Mouse (Mus musculus): ENCODE results near the gene Uts2. TPM values are rescaled to one million over a fixed set of nuclear protein-coding genes. Genes with fewer than 3 reads are reported as not detected.

Uts2 gene
- polyA plus RNA-seq, 1 experiment from 2014 or later: not detected

DNA sequence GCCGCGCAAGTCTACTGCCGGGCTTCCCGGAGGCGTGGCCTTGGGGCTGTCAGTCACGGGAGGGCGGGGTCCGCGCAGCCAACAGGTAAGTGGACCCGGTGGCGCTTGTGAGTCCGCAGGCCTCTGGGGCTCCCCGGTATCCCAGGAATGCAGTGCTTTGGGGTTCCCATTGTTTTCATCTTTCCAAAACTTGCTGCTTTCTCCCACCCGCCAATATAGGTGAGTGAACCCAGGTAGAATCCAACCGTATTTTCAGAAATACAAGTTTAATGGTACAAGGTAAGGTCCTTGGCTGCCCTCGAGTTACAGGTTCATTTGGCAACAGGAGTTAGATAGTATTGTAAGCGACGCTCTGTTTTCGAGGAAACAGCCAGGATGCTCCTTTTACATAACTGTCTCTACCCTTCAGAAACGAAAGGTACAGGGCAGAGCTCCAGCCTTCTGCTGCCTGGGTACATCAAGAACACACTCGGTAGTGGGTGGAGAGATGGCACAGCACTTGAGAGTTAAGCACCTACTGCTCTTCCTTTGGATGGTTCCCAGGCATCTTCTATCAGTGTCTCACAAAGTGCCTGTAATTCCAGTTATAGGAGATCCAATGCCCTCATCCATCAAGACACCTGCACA is 48.2 kb downstream of the Uts2 start:
- TF ChIP-seq EP300 (IDR thresholded peaks at IDR 0.05; ENCODE audit: low read depth) (no peak), CTCF (IDR thresholded peaks at IDR 0.05; ENCODE audit: low read depth) (no peak)
- H3K27ac ChIP-seq (ENCODE audit: low read depth): peak overlapping the region; percentile 53; the same call in 1 of the 2 replicates
- ATAC-seq (peak; percentile 3; the same call in 1 of the 2 replicates), DNase-seq (no peak)
- H3K27me3 ChIP-seq (ENCODE audit: insufficient read depth, low read length): no peaks in the 10 kb centered on the region
- peak overlapping the region; percentile 99 for H3K4me2 ChIP-seq (ENCODE audit: low read depth, low read length)
- H3K9ac ChIP-seq (replicated peaks): peak overlapping the region; percentile 74
- no peaks in the 10 kb centered on the region for H3K9me3 ChIP-seq (ENCODE audit: low read length)
- WGBS (ENCODE audit: insufficient replicate concordance): 5% methylated on average over 20 of the region's 21 CpGs
- peak overlapping the region; percentile 63 for H3K4me3 ChIP-seq (ENCODE audit: low read depth, low read length)
- peaks cover 19% of the 10 kb centered on the region for H3K4me1 ChIP-seq (ENCODE audit: insufficient read depth)
- peaks cover 17% of the 10 kb centered on the region for H3K36me3 ChIP-seq (replicated peaks; ENCODE audit: insufficient read depth, low read length)

DNA sequence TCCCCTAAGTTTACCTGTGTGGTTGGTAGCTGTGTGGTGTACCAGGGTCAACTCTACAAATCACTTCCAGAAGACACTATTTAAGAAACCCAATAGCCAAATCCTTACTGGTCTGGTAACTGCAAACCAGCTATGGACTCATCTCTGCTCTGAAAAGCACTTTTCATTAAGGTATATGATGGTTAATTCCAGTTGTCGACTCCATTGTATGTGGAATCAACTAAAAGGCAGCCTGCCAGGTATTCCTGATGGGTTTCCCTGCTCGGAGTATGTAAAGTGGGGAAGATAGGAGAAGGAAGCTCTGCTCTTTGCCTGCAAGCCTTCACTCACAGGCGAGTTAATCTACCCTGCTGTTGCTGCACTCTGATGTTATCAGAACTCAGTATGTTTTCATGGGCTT is 49.6 kb downstream of the Uts2 start:
- TF ChIP-seq CTCF (IDR thresholded peaks at IDR 0.05; ENCODE audit: low read depth) (no peak), EP300 (IDR thresholded peaks at IDR 0.05; ENCODE audit: low read depth) (no peak)
- Histone ChIP-seq H3K4me3 (ENCODE audit: low read depth, low read length) (no peak overlapping the region), H3K4me1 (ENCODE audit: insufficient read depth) (peaks cover 19% of the 10 kb centered on the region), H3K27me3 (ENCODE audit: insufficient read depth, low read length) (no peaks in the 10 kb centered on the region), H3K9ac (replicated peaks) (no peak overlapping the region), H3K9me3 (ENCODE audit: low read length) (no peaks in the 10 kb centered on the region), H3K36me3 (replicated peaks; ENCODE audit: insufficient read depth, low read length) (peaks cover 23% of the 10 kb centered on the region), H3K27ac (ENCODE audit: low read depth) (no peak overlapping the region), H3K4me2 (ENCODE audit: low read depth, low read length) (no peak overlapping the region)
- WGBS (ENCODE audit: insufficient replicate concordance): 77% methylated on average over 3 of the region's 3 CpGs
- ATAC-seq (no peak), DNase-seq (no peak)

DNA sequence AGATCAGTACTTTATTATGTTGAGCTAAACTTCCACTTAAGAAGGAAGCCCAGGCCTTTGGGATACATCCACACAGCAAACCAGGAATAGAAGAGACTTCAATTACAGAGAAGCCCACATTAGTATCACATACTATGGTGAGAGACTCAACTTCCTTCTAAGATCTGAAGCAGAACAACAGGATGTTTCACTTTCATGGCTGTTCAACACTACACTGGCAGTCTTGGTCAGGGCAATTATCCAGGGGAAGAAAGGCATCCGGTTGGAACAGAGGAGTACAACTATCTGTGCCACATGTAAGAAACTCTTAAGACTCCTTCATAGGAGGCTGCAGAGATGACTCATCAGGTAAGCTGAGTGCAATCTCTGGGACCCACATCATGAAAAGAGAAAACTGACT is 54.3 kb downstream of the Uts2 start:
- Histone ChIP-seq H3K4me3 (ENCODE audit: low read depth, low read length) (no peak overlapping the region), H3K4me1 (ENCODE audit: insufficient read depth) (peaks cover 3% of the 10 kb centered on the region), H3K36me3 (replicated peaks; ENCODE audit: insufficient read depth, low read length) (peaks cover 49% of the 10 kb centered on the region), H3K27ac (ENCODE audit: low read depth) (no peak overlapping the region), H3K9ac (replicated peaks) (no peak overlapping the region), H3K27me3 (ENCODE audit: insufficient read depth, low read length) (no peaks in the 10 kb centered on the region), H3K9me3 (ENCODE audit: low read length) (no peaks in the 10 kb centered on the region), H3K4me2 (ENCODE audit: low read depth, low read length) (no peak overlapping the region)
- no peak for ATAC-seq
- TF ChIP-seq EP300 (IDR thresholded peaks at IDR 0.05; ENCODE audit: low read depth) (no peak; the same call in 1 of the 2 replicates), CTCF (IDR thresholded peaks at IDR 0.05; ENCODE audit: low read depth) (no peak)
- WGBS (ENCODE audit: insufficient replicate concordance): 73% methylated on average over 1 of the region's 1 CpGs
- no peak for DNase-seq

Other genes starting within 250 kb of the Uts2 start
- 141 and 148 TPM in 2 replicates for gene Errfi1, start 143.2 kb upstream of the Uts2 start, polyA plus RNA-seq (2015; fragmentation: Nextera tagmentation; extraction: Ambion mirVana)
- 227 and 228 TPM in 2 replicates for gene Park7, start 82.7 kb upstream of the Uts2 start, polyA plus RNA-seq (2015; fragmentation: Nextera tagmentation; extraction: Ambion mirVana)
- 0.33 and 0.36 TPM in 2 replicates for gene Tnfrsf9, start 82.5 kb upstream of the Uts2 start, polyA plus RNA-seq (2015; fragmentation: Nextera tagmentation; extraction: Ambion mirVana)
- gene Per3, start 47.6 kb downstream of the Uts2 start, polyA plus RNA-seq (2015; fragmentation: Nextera tagmentation; extraction: Ambion mirVana): 5.6 and 5.9 TPM in 2 replicates
- 23.4 and 24.8 TPM in 2 replicates for gene Vamp3, start 60.9 kb downstream of the Uts2 start, polyA plus RNA-seq (2015; fragmentation: Nextera tagmentation; extraction: Ambion mirVana)
- not detected in 2 replicates for gene Gm13090, start 92.5 kb downstream of the Uts2 start, polyA plus RNA-seq (2015; fragmentation: Nextera tagmentation; extraction: Ambion mirVana)

Measured in liver, postnatal 0 days (tissue).